Mouse (Mus musculus) lung, postnatal 10 days (tissue): Measurements from ENCODE around the gene Uqcrc2.
A peak's percentile ranks its signal among the peaks of the same experiment; 100 is the strongest.

ENCODE experiments used
- DNase-seq: peaks from one replicate; pipeline ENCODE4 v3.0.0; 2021

Uqcrc2 gene

DNA sequence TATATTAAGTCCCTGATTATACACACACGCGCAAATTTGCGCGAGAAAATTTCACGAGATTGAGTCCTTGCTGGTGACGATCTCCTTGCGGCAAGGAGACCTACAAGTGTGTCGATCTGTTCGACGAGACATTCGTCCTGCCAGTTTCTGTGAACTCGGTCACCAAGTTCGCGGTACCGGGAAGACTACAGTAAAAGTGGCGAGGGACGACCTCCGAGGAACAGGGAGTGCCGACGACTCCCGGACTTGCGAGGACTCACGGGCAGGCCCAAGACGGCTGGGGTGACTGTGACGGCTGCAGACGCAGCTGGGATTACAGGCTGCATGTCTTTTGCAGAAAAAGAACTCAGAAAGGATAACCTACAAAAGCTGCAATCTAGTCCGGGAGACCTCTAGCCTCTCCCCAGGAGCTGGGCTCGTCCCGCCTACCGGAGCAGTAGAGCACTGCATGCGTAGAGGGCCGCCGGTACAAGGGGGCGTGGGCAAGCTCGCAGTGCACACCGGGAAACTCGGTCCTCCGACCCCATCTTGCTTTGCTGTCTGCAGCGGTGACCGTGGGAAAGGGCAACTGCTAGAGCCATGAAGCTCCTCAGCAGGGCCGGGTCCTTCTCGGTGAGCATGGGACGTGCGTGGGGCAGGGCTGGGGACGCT is at the start of gene Uqcrc2:
Uqcrc2 (plus strand) TSS at position 466 of the 651 bp plus-strand sequence.
- DNase-seq, result peak; percentile 91

DNA sequence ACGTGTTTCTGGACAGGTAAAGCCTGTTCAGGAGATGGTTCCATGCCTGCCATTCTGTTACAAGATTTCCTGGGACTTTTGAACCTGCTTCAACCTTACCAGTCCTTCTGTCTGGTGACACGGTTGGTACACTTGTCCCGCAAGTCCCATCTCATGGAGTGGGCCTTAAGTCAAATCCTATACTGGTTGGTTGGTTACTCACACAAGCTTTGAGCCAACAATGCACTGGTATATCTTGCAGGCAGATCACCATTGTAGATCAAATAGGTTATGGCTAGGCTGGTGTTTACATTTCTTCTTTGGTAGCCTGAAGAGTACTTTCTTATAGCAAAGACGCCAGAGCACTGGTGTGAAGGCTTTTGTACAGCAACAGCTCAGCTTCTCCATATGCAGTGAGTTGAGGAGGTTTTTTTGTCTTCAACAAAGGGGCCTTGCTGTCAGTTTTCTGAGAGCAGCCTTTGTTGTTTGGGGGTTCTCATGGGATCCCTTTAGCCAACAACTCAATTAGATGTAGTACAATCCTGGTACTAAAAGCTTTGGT is 37.7 kb upstream of the Uqcrc2 start:
- DNase-seq, result no peak

DNA sequence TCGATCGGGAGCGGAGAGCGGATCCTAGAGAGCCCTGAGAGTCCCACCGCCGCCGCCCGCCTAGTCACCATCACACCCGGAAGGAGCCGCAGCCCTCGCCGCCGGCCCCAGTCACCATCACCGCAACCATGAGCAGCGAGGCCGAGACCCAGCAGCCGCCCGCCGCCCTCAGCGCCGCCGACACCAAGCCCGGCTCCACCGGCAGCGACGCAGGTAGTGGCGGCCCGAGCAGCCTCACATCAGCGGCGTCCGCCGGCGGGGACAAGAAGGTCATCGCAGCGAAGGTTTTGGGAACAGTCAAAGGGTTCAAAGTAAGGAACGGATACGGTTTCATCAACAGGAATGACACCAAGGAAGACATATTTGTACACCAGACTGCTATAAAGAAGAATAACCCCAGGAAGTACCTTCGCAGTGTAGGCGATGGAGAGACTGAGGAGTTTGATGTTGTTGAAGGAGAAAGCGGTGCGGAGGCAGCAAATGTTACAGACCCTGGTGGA is 37.2 kb upstream of the Uqcrc2 start:
- no peak for DNase-seq

DNA sequence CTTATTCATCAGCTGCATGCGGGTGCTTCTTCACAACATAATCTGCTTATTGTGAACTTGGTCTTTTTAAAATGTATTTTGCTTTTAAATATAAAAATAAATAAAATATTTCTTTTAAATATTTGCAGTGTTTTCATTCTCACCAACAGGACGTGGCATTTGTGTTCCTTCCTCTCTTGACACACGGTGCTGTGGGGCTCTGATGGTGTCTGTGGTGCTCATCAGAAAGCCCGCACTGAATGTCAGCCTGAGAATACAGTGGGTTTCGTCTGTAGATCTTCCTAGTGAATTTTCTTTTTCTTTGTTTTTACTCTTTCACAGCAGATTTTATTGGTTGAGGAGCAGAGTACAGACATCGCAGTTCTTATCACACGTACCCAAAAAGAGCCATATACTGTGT is 36.6 kb upstream of the Uqcrc2 start:
- DNase-seq, result no peak

DNA sequence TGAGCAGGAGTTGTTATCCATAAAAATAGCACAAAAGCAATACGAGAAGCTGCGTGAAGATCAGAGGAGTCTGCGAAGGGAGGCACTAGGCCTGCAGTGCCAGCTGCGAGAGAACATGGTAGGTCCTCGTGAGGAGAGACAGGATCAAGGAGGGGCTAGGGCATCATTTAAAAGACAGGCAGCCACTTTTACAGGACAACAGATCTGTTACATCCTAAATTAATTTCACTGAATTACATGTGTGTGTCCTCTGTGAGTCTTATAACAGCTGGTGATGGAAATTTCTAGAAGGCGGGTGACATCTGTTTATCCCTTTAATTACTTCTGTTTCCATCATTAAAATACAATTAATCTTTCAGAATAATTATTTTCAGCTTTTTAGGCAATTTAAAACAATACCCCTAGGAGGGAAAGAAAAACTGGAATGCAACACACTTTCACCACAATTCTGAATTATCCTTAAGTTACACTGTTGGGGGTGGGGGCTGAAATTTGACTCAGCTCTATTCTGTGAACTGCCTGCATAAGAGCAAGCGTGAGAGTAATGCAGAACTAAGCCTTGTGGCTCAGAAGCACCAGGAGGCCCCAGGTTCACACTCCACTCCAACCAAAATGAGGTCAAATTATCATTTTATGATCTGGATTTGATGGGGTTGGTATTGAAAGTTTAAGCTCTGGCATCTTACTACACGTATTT is 14.8 kb upstream of the Uqcrc2 start:
- no peak for DNase-seq

DNA sequence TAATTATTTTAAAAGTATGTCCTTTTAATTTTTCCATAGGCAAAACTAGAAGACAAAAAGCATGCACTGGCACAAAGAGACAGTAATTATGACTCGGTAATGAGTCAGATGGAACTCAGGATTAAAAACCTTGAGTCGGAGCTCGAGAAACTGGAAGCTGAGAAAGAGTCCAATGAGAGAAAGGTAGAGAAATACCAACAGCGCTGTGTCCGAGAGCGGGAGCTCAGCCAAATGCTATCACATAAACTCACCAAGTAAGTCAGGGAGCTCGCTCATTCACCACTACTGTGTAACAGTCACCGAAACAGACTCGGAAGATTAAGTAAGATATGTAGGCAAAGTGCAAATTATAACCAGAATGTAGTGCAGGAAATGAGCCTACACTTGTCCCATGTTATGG is 14.1 kb upstream of the Uqcrc2 start:
- DNase-seq, result no peak

DNA sequence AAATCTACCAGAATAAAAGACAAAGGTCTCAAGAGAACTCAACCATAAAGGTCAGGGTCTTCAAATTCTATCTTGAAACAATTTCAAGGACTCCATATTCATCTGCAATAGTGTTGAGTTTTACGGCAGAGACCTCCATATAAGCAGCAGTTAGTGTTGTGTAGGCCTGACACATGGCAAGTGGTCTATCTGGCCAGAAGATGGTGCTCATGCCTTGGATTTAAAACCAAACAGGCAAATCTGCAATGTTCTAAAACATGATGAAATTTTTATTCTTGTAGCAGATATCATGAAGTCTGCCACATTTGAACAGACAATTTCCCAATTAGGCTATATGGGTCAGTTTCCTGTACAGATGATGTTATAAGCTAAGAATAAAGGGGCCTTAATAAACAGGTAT is 2.5 kb upstream of the Uqcrc2 start:
- peak; percentile 42 for DNase-seq

DNA sequence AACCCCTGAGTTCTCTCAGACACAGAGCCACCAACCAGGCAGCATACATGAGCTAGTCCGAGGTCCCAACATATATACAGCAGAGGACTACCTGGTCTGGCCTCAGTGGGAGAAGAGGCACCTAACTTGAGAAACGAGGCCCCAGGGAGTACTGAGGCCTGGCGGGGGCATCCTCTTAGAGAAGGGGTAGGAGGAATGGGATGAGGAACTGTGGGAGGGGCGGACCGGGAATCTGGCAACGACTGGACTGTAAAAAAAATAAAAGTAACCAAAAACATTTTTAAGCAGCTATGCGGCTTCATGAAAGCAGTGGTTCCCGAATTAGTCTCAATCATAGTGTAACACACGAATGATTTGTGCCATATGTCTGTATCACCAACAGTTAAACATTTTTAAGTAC is 675 bp upstream of the Uqcrc2 start:
- DNase-seq, result peak; percentile 31

DNA sequence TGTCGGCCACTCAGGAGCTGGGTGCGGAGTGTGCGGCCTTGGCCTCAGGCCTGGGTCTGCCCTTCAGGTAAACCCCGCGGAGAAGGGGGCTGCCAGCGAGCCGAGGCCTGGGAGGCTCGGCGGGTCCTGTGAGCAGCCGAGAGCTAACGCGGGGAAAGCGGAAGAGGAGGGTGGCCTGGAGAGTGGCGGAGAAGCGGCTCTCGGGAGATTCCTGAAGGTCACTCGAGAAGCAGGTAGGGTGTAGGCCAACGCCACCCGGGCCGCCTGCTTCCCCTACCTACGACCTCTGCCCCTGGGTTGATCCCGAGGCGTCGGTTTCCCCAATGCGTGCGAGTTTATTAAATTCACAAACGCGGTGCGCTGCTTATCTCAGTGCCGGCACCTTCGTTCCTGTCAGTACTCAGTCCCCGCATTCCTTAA is 396 bp downstream of the Uqcrc2 start:
- DNase-seq, result no peak

DNA sequence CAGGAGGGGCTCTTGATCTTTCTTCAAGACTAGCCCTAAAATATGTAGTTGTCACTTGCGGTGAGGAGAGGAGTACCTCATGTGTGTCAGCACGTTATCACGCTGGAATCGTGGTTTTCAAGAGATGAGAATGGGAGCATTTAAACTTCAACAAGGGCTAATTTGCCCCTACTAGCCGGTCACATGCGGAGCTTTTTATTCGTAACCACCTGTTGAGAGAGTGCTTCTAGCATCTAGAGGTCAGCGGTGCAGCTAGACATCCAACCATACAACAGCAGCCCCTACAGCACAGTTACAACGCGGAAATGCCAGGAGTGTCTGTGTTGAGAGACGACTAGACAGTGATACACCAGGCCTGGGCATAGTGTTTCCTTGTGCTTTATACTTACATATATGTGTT is 845 bp downstream of the Uqcrc2 start:
- no peak for DNase-seq

DNA sequence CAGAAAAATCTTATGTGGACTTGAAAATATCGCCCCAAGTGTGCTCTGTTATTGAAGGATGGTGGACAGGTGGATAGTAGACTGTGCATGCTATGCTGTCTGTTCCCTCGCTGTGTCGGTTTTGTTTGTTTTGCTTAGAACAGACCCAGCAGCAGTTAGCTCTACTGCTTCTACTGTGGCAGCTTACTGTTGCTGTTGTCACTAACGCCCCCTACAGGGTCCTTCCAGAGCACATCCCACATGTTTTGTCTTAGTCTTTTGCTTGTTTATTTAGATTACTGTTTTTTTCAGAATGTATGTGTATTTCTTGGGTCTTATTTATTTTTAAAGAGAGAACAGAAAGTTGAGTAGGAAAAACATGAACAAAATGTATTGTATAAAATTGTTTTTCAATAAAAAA is 8.2 kb downstream of the Uqcrc2 start:
- no peak for DNase-seq

DNA sequence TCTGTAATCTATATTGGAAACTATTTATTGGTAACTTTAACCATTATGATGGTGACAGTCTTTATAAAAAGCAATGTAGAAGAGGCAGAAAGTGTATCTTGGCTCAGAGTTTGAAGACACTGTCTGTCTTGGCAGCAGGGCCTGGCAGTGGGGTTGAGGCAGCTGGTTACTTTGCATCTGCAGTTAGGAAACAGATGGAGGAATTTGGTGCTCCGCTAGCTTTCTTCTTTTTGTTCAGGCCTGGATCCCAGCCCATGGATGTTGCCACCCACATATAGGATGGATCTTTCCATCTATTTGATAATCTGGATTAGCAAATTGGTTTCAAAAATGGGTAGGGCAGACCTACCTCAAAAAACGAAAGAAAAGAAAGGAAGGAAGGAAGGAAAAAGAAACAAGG is 12.9 kb downstream of the Uqcrc2 start:
- no peak for DNase-seq

DNA sequence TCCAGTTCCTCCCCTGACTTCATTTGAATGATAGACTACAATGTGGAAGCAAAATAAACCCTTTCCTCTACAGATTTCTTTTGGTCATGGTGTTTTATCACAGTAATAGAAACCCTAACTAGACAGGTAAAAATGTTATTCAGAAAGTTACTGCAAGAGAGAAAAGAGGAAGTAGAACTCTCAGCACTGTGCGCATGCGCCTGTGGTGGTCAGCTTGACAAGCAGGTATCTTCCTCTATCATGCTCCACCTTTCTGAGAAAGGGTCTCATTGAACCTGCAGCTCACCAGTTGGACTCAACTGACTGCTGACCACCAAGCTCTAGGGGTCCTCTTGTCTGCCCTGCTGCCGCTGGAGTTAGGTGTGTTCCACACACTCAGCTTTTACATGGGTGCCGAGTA is 27.1 kb downstream of the Uqcrc2 start:
- DNase-seq, result no peak

DNA sequence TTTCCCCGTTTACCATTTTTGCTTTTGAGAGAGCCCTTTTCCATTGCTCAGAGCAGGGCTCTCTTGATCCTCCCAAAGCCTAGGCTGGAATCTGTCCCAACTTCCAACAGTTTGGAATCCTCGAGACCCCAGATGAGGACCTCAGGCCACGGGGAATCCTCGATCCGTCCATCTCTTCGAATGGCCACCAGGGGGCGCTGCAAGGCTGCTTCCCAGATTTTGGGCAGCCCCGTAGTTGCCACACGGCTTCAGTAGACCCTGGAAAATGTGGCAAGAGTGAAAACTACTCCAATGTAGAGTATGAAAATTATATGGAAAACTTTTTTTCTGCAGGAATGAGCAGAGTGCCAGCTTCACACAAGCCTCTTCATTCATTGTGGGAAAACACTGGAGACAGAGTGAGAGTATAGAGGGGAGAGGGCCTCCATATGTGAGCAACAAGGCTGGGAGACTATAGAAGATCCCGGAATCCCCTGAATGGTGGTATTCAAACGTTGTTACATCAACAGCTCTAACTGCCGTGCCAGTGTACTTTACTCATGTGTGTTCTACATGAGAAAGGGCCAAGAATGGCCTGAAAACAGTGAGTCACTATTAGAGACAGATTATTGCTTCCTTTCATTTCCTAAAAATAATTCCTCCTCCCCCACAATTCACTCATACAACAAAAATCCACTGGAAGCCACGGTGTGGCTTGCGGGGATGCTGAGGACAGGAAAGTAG is 35.3 kb downstream of the Uqcrc2 start, which contains the start of gene Pdzd9:
Pdzd9 (minus strand) TSS at position 191 of the 723 bp plus-strand sequence.
- peak; percentile 75 for DNase-seq

DNA sequence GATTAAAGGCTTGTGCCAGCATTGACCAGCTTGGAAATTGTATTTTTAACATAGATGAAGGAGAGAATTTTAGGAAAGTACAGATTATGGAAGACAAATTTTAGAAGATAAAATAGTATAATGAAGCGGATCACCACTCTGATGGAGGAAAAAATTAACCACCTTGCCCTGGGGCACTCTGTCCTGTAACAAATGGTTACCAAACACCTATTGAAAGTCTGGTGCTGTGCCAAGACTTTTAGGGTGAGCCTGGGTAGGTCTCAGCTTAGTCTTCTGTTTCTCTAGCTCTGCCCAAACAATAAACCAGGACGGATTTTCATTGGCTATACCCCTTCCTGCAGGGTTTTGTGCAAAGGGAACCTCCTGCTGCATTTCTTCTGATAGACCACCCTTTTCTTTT is 36.3 kb downstream of the Uqcrc2 start:
- no peak for DNase-seq

DNA sequence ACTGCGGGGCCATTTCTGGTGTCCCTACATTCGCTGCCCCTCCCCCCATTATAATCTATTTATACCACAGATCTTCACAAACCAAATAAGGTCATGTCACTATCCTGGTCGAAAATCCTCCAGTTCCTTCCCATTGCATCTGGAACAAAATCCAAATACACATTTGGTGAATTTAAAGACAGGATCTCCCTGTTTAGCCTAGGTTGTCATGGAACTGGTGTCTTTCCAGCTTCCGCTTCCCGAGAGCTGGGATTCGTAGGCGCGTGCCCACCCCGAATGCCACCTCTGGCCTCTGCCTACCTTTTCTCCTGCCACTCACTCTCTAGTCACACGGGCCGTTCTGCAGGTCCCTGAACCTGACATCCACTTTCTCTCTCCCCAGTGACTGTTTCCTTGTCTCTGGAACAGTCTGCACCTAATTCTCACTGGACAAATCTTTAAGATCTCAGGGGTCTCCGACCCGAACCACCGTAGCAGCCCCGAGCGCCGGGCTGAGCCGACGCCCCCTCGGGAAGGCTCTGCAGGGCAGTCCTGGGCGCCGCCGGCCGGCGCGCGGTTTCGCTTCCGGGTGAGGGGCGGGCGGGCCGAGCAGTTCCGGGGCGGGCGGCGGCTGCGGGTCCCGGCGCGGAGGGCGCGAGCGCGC is 42.1 kb downstream of the Uqcrc2 start, which contains the start of gene Mosmo:
Mosmo (plus strand) TSS at position 618 of the 643 bp plus-strand sequence.
- DNase-seq, result peak; percentile 79

DNA sequence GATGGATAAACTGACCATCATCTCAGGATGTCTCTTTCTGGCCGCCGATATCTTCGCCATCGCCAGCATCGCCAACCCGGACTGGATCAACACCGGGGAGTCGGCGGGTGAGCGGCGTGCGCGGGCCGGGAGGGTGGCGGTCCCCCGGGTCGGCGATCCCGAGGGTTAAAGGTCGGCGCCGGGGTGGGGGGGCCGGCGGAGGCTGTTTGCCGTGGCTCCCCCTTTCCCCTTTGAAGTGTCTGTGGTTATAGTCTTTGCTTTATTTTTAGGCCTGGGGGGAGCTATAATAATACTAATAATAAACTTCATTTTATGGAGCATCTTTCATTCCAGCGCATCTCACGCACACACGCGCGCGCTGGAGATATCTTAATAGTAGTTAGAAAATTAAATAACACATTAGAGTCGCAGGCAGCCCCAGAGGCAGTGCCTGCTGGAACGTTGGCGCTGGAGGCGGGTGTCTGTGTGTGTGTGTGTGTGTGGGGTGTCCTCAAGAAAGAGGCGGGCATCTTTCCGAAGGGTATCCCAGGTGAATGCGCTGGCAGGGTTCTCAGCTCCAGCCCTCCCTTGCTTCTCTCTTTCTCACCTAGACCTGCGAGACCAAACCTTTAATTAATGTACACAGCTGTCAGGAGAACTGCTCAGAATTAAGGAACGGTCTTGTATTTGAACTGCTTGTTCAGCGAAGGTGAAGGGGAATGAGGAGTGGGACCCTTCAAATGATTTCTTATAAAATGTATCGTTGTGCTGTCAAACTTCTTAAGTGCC is 43.0 kb downstream of the Uqcrc2 start:
- peak; percentile 37 for DNase-seq

DNA sequence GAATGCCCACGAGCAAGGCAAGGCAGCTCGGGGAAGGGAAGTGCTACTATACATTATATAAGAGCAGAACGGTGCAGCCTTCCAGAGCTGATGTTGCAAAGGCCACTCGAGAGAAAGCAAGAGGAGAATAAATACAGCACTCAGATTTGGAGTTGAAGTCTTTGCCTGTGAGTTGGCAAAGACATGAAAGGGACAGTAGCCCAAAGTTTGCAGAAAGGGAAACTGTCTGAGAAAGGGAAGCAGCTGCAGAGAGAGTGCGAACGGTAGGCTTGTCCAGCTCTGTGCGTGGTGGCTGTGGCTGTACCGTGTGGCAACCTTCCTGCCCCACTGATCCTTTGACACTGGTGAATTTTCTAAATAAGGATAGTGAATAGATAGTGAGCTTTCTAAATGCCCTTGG is 44.0 kb downstream of the Uqcrc2 start:
- DNase-seq, result peak; percentile 28

DNA sequence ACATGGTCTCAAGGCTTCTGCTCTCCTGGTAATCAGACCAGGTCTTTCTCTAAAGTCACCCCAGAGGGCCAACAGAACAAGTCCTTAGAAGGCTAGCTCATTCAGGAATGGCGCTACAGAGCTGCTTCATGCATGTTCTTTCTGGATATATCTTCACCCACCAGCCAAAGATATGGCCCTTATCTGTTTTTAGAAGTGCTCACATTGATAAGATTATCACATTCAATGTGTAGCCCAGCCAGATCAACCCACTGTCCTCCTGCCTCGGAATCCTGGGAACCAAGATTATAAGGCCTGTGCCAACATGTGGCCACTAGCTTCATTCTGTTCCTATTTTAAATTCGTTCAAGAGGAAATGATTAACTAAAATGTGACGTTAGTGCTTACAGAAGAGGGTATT is 47.0 kb downstream of the Uqcrc2 start:
- DNase-seq, result no peak

DNA sequence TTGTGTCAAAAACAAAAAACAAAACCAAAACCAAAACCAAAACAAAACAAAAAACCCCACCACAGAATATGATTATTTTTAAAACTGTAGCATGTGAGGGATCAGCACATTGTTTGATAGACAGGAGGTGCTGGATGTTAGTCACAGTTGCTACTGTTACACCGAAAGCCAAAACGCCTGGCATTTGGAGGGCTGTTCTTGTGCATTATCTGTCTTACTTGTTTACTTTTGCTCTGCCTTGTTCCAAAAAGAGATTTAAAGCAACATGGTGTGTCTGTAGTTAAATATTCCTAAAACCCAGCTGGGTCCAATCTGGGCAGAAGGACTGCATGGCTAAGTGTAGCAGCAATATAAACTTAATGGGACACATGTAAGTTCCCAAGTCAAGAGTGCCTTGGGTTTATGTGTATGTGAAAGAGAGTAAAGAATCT is 49.8 kb downstream of the Uqcrc2 start:
- DNase-seq, result peak; percentile 15

DNA sequence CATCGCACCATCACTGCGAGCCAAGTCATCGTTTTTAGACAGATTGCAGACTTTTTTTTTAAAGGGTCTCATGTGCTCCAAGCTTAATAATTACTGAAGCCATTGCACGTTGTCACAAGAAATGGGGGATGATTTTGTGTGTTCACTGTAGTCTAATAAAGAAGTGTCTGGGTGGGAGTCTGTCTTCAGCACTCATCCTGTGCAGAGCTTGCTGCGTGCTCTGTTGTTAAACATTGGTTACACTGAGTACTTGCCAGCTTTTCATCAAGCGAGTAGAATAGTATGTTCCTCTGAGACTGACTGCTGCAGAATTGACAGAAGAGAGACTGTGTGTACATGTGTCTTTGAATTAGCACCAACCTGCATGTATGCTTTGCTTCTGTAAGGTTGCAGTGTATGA is 50.3 kb downstream of the Uqcrc2 start:
- DNase-seq, result no peak

DNA sequence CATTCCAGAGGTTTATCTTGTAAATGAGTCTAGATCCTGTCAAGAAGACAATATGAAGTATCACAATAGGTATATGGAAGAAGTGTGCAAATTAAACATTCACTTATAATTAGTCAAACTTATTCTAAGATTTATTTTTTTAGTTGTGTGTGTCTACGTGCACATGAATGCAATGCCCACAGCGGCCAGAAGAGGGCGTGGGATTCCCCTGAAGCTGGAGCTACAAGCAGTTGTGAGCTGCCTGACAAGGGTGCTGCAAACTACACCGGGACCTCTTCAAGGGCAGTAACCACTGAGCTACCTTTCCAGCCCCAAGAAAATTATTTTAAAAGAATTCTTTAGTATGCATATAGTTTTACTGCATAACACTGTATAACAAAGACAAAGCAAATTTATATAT is 55.7 kb downstream of the Uqcrc2 start:
- DNase-seq, result peak; percentile 18
